8 mouse cellular contexts compared by ENCODE assay signal in the genomic region with DNA sequence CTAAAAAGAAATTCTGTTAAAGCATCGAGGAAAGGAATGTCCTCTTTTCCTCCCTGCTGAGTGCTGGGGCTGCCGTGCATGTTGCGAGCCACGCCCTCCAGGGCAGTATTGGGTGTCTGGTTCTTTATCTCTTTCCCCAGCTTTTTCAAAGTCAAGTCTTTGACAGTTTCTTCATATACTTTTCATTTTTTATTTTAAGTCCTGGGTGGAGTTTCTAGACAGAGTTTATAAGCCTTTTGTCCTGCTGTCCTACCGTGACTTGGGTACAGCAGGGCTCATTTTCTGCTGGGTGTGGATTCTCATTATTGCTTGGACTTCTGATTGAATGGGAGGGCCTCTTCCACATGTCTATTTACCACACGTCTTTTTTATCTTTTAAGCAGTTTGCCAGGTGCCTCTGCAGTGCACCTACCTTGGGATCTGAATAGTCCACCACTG. TPM values are rescaled to one million over a fixed set of nuclear protein-coding genes. Genes with fewer than 3 reads are reported as not detected.
DNase-seq lines count a peak whose midpoint lies in the region; ATAC-seq and TF ChIP-seq lines count a peak whose summit lies in the region.

No protein-coding gene starts in this region.

- H3K9me3 ChIP-seq in heart, embryonic 13.5 days, result no peaks in the 10 kb centered on the region
- no peaks in the 10 kb centered on the region for H3K9me3 ChIP-seq in forebrain, embryonic 16.5 days (ENCODE audit: control insufficient read depth, low read length)
- H3K9me3 ChIP-seq in liver, postnatal 0 days (ENCODE audit: low read length), result no peaks in the 10 kb centered on the region

- peaks cover 44% of the 10 kb centered on the region for H3K4me1 ChIP-seq in heart, embryonic 13.5 days
- peaks cover 35% of the 10 kb centered on the region for H3K4me1 ChIP-seq in forebrain, embryonic 16.5 days (replicated peaks; ENCODE audit: control insufficient read depth, insufficient read depth, low read length)
- H3K4me1 ChIP-seq in liver, postnatal 0 days (ENCODE audit: insufficient read depth), result peaks cover 39% of the 10 kb centered on the region

- H3K27ac ChIP-seq in heart, embryonic 13.5 days (replicated peaks), result peak overlapping the region; percentile 96
- peak overlapping the region; percentile 99 for H3K27ac ChIP-seq in forebrain, embryonic 16.5 days (ENCODE audit: low read length)
- peak overlapping the region; percentile 100 for H3K27ac ChIP-seq in liver, postnatal 0 days (ENCODE audit: low read depth)

- peak overlapping the region; percentile 98 for H3K4me2 ChIP-seq in heart, embryonic 13.5 days
- H3K4me2 ChIP-seq in forebrain, embryonic 16.5 days (ENCODE audit: low read length), result peak overlapping the region; percentile 91
- H3K4me2 ChIP-seq in liver, postnatal 0 days (ENCODE audit: low read depth, low read length), result peak overlapping the region; percentile 76

- TF ChIP-seq CTCF in liver, postnatal 0 days (IDR thresholded peaks at IDR 0.05; ENCODE audit: low read depth), result no peak

- peak; percentile 78 for TF ChIP-seq EP300 in liver, postnatal 0 days (IDR thresholded peaks at IDR 0.05; ENCODE audit: low read depth)

- peak overlapping the region; percentile 96 for H3K9ac ChIP-seq in heart, embryonic 13.5 days
- peak overlapping the region; percentile 96 for H3K9ac ChIP-seq in forebrain, embryonic 16.5 days (replicated peaks; ENCODE audit: low read depth, low read length)
- peak overlapping the region; percentile 94 for H3K9ac ChIP-seq in liver, postnatal 0 days (replicated peaks)

- no peaks in the 10 kb centered on the region for H3K27me3 ChIP-seq in heart, embryonic 13.5 days (replicated peaks)
- no peaks in the 10 kb centered on the region for H3K27me3 ChIP-seq in forebrain, embryonic 16.5 days (replicated peaks; ENCODE audit: control insufficient read depth, insufficient read depth, low read length)
- no peaks in the 10 kb centered on the region for H3K27me3 ChIP-seq in liver, postnatal 0 days (ENCODE audit: insufficient read depth, low read length)

- WGBS in heart, embryonic 13.5 days, result 41% methylated on average over 6 of the region's 6 CpGs
- 39% methylated on average over 6 of the region's 6 CpGs for WGBS in forebrain, embryonic 16.5 days
- 26% methylated on average over 6 of the region's 6 CpGs for WGBS in liver, postnatal 0 days (ENCODE audit: insufficient replicate concordance)

- no peak for DNase-seq in heart, postnatal 25 days (ENCODE audit: low spot score)
- DNase-seq in MN1 (ENCODE audit: low spot score), result peak; percentile 41
- DNase-seq in liver, postnatal 0 days, result peak; percentile 64
- no peak for DNase-seq in right cerebral cortex, postnatal 4 days
- DNase-seq in urinary bladder, postnatal 14 days (ENCODE audit: low spot score), result no peak
- no peak for DNase-seq in layer of hippocampus, adult 9-11 months

- intact Hi-C loops in heart, postnatal 25 days (cut with DNase I), result loop anchor here (2.0 to 5.0 kb wide), 3 partner anchors 49 to 83 kb away; a partner anchor contains a TSS

- no peak for ATAC-seq in heart, embryonic 13.5 days (ENCODE audit: extremely low read depth, insufficient number of reproducible peaks, low FRiP score, low TSS enrichment)
- no peak for ATAC-seq in forebrain, embryonic 16.5 days
- ATAC-seq in liver, postnatal 0 days, result no peak; the same call in 1 of the 2 replicates

- H3K4me3 ChIP-seq in heart, embryonic 13.5 days, result peak overlapping the region; percentile 86
- H3K4me3 ChIP-seq in forebrain, embryonic 16.5 days (replicated peaks; ENCODE audit: low read length), result peak overlapping the region; percentile 75
- peak overlapping the region; percentile 63 for H3K4me3 ChIP-seq in liver, postnatal 0 days (ENCODE audit: low read depth, low read length)

- H3K36me3 ChIP-seq in heart, embryonic 13.5 days, result peaks cover 43% of the 10 kb centered on the region
- peaks cover 10% of the 10 kb centered on the region for H3K36me3 ChIP-seq in forebrain, embryonic 16.5 days (ENCODE audit: control insufficient read depth, insufficient read depth)
- peaks cover 33% of the 10 kb centered on the region for H3K36me3 ChIP-seq in liver, postnatal 0 days (replicated peaks; ENCODE audit: insufficient read depth, low read length)

RNA-seq across cellular contexts. Expression of a gene that starts 3.6 kb away (rescaled TPM):
- polyA plus RNA-seq in heart, embryonic 13.5 days (2015; fragmentation: Nextera tagmentation; extraction: Ambion mirVana), result 24.6 and 26.3 TPM in 2 replicates
- total RNA-seq in heart, postnatal 25 days (2021), result 10 to 100 TPM; 30.4 to 34.5 TPM
- 47.0 and 50.7 TPM in 2 replicates for polyA plus RNA-seq in forebrain, embryonic 16.5 days (2015; fragmentation: Nextera tagmentation; extraction: Ambion mirVana)
- polyA plus RNA-seq in liver, postnatal 0 days (2015; fragmentation: Nextera tagmentation; extraction: Ambion mirVana), result 10.0 and 15.9 TPM in 2 replicates

RNA-seq across cellular contexts. Expression of a gene that starts 3.7 kb away (rescaled TPM):
- polyA plus RNA-seq in heart, embryonic 13.5 days (2015; fragmentation: Nextera tagmentation; extraction: Ambion mirVana), result 67.8 and 75.9 TPM in 2 replicates
- 10 to 100 TPM; 51.7 to 55.3 TPM for total RNA-seq in heart, postnatal 25 days (2021)
- 50.8 and 55.6 TPM in 2 replicates for polyA plus RNA-seq in forebrain, embryonic 16.5 days (2015; fragmentation: Nextera tagmentation; extraction: Ambion mirVana)
- polyA plus RNA-seq in liver, postnatal 0 days (2015; fragmentation: Nextera tagmentation; extraction: Ambion mirVana), result 81.2 and 82.4 TPM in 2 replicates

RNA-seq across cellular contexts. Expression of a gene that starts 10.0 kb away (rescaled TPM):
- 53.8 and 55.3 TPM in 2 replicates for polyA plus RNA-seq in heart, embryonic 13.5 days (2015; fragmentation: Nextera tagmentation; extraction: Ambion mirVana)
- total RNA-seq in heart, postnatal 25 days (2021), result 1 to 10 TPM; 7.7 TPM
- polyA plus RNA-seq in forebrain, embryonic 16.5 days (2015; fragmentation: Nextera tagmentation; extraction: Ambion mirVana), result 423 and 493 TPM in 2 replicates
- polyA plus RNA-seq in liver, postnatal 0 days (2015; fragmentation: Nextera tagmentation; extraction: Ambion mirVana), result 3.4 and 4.8 TPM in 2 replicates

RNA-seq across cellular contexts. Expression of a gene that starts 22.7 kb away (rescaled TPM):
- 25.2 and 31.3 TPM in 2 replicates for polyA plus RNA-seq in heart, embryonic 13.5 days (2015; fragmentation: Nextera tagmentation; extraction: Ambion mirVana)
- total RNA-seq in heart, postnatal 25 days (2021), result 100 to 1,000 TPM; 112 to 116 TPM
- polyA plus RNA-seq in forebrain, embryonic 16.5 days (2015; fragmentation: Nextera tagmentation; extraction: Ambion mirVana), result 34.5 and 49.5 TPM in 2 replicates
- 15.6 and 16.9 TPM in 2 replicates for polyA plus RNA-seq in liver, postnatal 0 days (2015; fragmentation: Nextera tagmentation; extraction: Ambion mirVana)

RNA-seq across cellular contexts. Expression of a gene that starts 40.3 kb away (rescaled TPM):
- 22.8 and 27.7 TPM in 2 replicates for polyA plus RNA-seq in heart, embryonic 13.5 days (2015; fragmentation: Nextera tagmentation; extraction: Ambion mirVana)
- total RNA-seq in heart, postnatal 25 days (2021), result 10 to 100 TPM; 19.2 to 20.1 TPM
- 40.4 and 42.2 TPM in 2 replicates for polyA plus RNA-seq in forebrain, embryonic 16.5 days (2015; fragmentation: Nextera tagmentation; extraction: Ambion mirVana)
- polyA plus RNA-seq in liver, postnatal 0 days (2015; fragmentation: Nextera tagmentation; extraction: Ambion mirVana), result 14.3 and 15.6 TPM in 2 replicates

Comparison
In these comparisons a context has a peak if more than half of its experiments do, and no peak if none do; other contexts are left out.
1. DNase-seq: peak in MN1 (single experiment) and liver, postnatal 0 days (single experiment); none in heart, postnatal 25 days (single experiment), right cerebral cortex, postnatal 4 days (single experiment), urinary bladder, postnatal 14 days (single experiment) and layer of hippocampus, adult 9-11 months (single experiment).
2. Peak in every context shown above with its lines, with median percentiles within 50 percentile points of each other: H3K27ac ChIP-seq, H3K4me2 ChIP-seq, H3K4me3 ChIP-seq and H3K9ac ChIP-seq.